Mouse (Mus musculus) liver, embryonic 15.5 days (tissue): ENCODE measurements at regions not wholly inside any gene's neighbourhood (a gene's known extent, or its start where the extent isn't known, plus 50 kb on each side); places are given as distances from the start of the nearest gene placed in this dataset.
A peak's percentile ranks its signal among the peaks of the same experiment; 100 is the strongest.

Source experiments
- ATAC-seq: fragments of 200-750 bp; cut with Nextera tagmentation; 2 replicates; pipeline ENCODE4 v1.8.0; 2017; ENCODE audit warnings: moderate number of reproducible peaks, mild to moderate bottlenecking, moderate library complexity; ENCODE audit not compliant: insufficient read depth
- H3K27ac ChIP-seq: fragments of 300-500 bp; sonication (generic); replicated peaks from 2 replicates; pipeline ENCODE4 v1.5.1; 2015; ENCODE audit warnings: mild to moderate bottlenecking, inconsistent platforms
- H3K27me3 ChIP-seq: fragments of 300-500 bp; sonication (generic); 2 replicates; pipeline ENCODE4 v1.6.1; 2015; ENCODE audit warnings: mild to moderate bottlenecking, inconsistent platforms
- H3K36me3 ChIP-seq: fragments of 300-500 bp; sonication (generic); replicated peaks from 2 replicates; pipeline ENCODE4 v1.6.1; 2015; ENCODE audit warnings: moderate library complexity, mild to moderate bottlenecking, inconsistent platforms
- H3K4me1 ChIP-seq: fragments of 300-500 bp; sonication (generic); replicated peaks from 2 replicates; pipeline ENCODE4 v1.6.1; 2015; ENCODE audit warnings: inconsistent platforms
- H3K4me2 ChIP-seq: fragments of 300-500 bp; sonication (generic); 2 replicates; pipeline ENCODE4 v1.6.1; 2015; ENCODE audit warnings: moderate library complexity, mild to moderate bottlenecking, inconsistent platforms
- H3K4me3 ChIP-seq: fragments of 300-500 bp; sonication (generic); replicated peaks from 2 replicates; pipeline ENCODE4 v1.5.1; 2015; ENCODE audit warnings: mild to moderate bottlenecking, inconsistent platforms
- H3K9ac ChIP-seq: fragments of 300-500 bp; sonication (generic); 2 replicates; pipeline ENCODE4 v1.6.1; 2015; ENCODE audit warnings: moderate library complexity, mild to moderate bottlenecking, inconsistent platforms
- H3K9me3 ChIP-seq: fragments of 300-500 bp; sonication (generic); replicated peaks from 2 replicates; pipeline ENCODE4 v1.6.1; 2016; ENCODE audit warnings: inconsistent platforms
- WGBS: fragments of 180-500 bp; shearing (Covaris S2); methylation state at CpG from one replicate; pipeline ENCODE4 v1.1.7; 2015; ENCODE audit warnings: mixed read lengths; ENCODE audit not compliant: insufficient replicate concordance; 5-methylcytosine and 5-hydroxymethylcytosine counted together

- ATAC-seq, result no peak
- Histone ChIP-seq H3K9ac (no peak overlapping the region), H3K4me3 (no peak overlapping the region), H3K9me3 (no peaks in the 10 kb centered on the region), H3K27ac (no peak overlapping the region), H3K27me3 (no peaks in the 10 kb centered on the region), H3K4me2 (no peak overlapping the region), H3K36me3 (no peaks in the 10 kb centered on the region), H3K4me1 (no peaks in the 10 kb centered on the region)
- 7% methylated on average over 4 of the region's 4 CpGs for WGBS
Measured at GRCm38 (mm10) chr2:178664977-178665376, 234.6 kb downstream of the Cdh26 start.

- Histone ChIP-seq H3K9me3 (no peaks in the 10 kb centered on the region), H3K4me2 (no peak overlapping the region), H3K27ac (no peak overlapping the region), H3K4me3 (no peak overlapping the region), H3K27me3 (no peaks in the 10 kb centered on the region), H3K36me3 (no peaks in the 10 kb centered on the region), H3K4me1 (no peaks in the 10 kb centered on the region), H3K9ac (no peak overlapping the region)
- no peak for ATAC-seq
- WGBS, result 6% methylated on average over 2 of the region's 2 CpGs
Measured at GRCm38 (mm10) chr2:178668451-178668850, 238.1 kb downstream of the Cdh26 start.

- no peak overlapping the region for H3K4me3 ChIP-seq
- H3K4me2 ChIP-seq, result no peak overlapping the region
- no peak for ATAC-seq
- H3K4me1 ChIP-seq, result no peaks in the 10 kb centered on the region
- no peak overlapping the region for H3K9ac ChIP-seq
- no peak overlapping the region for H3K27ac ChIP-seq
- H3K36me3 ChIP-seq, result no peaks in the 10 kb centered on the region
- 68% methylated on average over 11 of the region's 11 CpGs for WGBS
- H3K27me3 ChIP-seq, result no peaks in the 10 kb centered on the region
- H3K9me3 ChIP-seq, result no peaks in the 10 kb centered on the region
Measured at GRCm38 (mm10) chr2:178670952-178671351, 240.6 kb downstream of the Cdh26 start.

- Histone ChIP-seq H3K4me2 (no peak overlapping the region), H3K9ac (no peak overlapping the region), H3K4me3 (no peak overlapping the region), H3K27me3 (no peaks in the 10 kb centered on the region), H3K4me1 (peaks cover 4% of the 10 kb centered on the region; the same call in 1 of the 2 replicates), H3K36me3 (no peaks in the 10 kb centered on the region), H3K27ac (no peak overlapping the region), H3K9me3 (no peaks in the 10 kb centered on the region)
- WGBS, result 78% methylated on average over 4 of the region's 4 CpGs
- ATAC-seq, result no peak
Measured at GRCm38 (mm10) chr2:178673621-178674020, 243.3 kb downstream of the Cdh26 start.

- WGBS, result 49% methylated on average over 4 of the region's 4 CpGs
- Histone ChIP-seq H3K27me3 (no peaks in the 10 kb centered on the region), H3K9me3 (no peaks in the 10 kb centered on the region), H3K4me3 (no peak overlapping the region), H3K36me3 (no peaks in the 10 kb centered on the region), H3K9ac (no peak overlapping the region), H3K4me2 (no peak overlapping the region), H3K27ac (no peak overlapping the region), H3K4me1 (peaks cover 4% of the 10 kb centered on the region; the same call in 1 of the 2 replicates)
- no peak for ATAC-seq
Measured at GRCm38 (mm10) chr2:178674621-178675020, 244.3 kb downstream of the Cdh26 start.

- H3K4me2 ChIP-seq, result 0 out of 2 replicates have a peak overlapping the region, but pooled peaks have one; percentile 10
- H3K27ac ChIP-seq, result peak overlapping the region; percentile 59
- no peak overlapping the region for H3K9ac ChIP-seq
- H3K9me3 ChIP-seq, result no peaks in the 10 kb centered on the region
- H3K27me3 ChIP-seq, result no peaks in the 10 kb centered on the region
- H3K4me3 ChIP-seq, result no peak overlapping the region
- 43% methylated on average over 10 of the region's 10 CpGs for WGBS
- H3K4me1 ChIP-seq, result peaks cover 4% of the 10 kb centered on the region; the same call in 1 of the 2 replicates
- H3K36me3 ChIP-seq, result no peaks in the 10 kb centered on the region
- ATAC-seq, result peak; percentile 65
Measured at GRCm38 (mm10) chr2:178676970-178677369, 246.6 kb downstream of the Cdh26 start.

- peaks cover 4% of the 10 kb centered on the region; the same call in 1 of the 2 replicates for H3K4me1 ChIP-seq
- ATAC-seq, result no peak
- no peak overlapping the region for H3K9ac ChIP-seq
- H3K4me2 ChIP-seq, result no peak overlapping the region
- H3K36me3 ChIP-seq, result no peaks in the 10 kb centered on the region
- WGBS, result 53% methylated on average over 3 of the region's 3 CpGs
- no peak overlapping the region for H3K4me3 ChIP-seq
- H3K9me3 ChIP-seq, result no peaks in the 10 kb centered on the region
- H3K27ac ChIP-seq, result no peak overlapping the region
- no peaks in the 10 kb centered on the region for H3K27me3 ChIP-seq
Measured at GRCm38 (mm10) chr2:178680368-178680767, 250.0 kb downstream of the Cdh26 start.

GRCm38 (mm10) chr2:178684026-178684958 lies 254.0 kb downstream of the Cdh26 start:
- Histone ChIP-seq H3K9ac (no peak overlapping the region), H3K4me3 (no peak overlapping the region), H3K9me3 (no peaks in the 10 kb centered on the region), H3K4me1 (peaks cover 8% of the 10 kb centered on the region; the same call in 1 of the 2 replicates), H3K27ac (0 out of 2 replicates have a peak overlapping the region, but pooled peaks have one; percentile 11), H3K36me3 (no peaks in the 10 kb centered on the region), H3K27me3 (no peaks in the 10 kb centered on the region), H3K4me2 (no peak overlapping the region)
- no peak for ATAC-seq
- WGBS, result 38% methylated on average over 9 of the region's 9 CpGs

GRCm38 (mm10) chr2:178685211-178685610 lies 254.9 kb downstream of the Cdh26 start:
- no peak overlapping the region for H3K9ac ChIP-seq
- WGBS, result 70% methylated on average over 5 of the region's 5 CpGs
- H3K4me1 ChIP-seq, result peaks cover 8% of the 10 kb centered on the region; the same call in 1 of the 2 replicates
- no peaks in the 10 kb centered on the region for H3K9me3 ChIP-seq
- no peaks in the 10 kb centered on the region for H3K27me3 ChIP-seq
- H3K4me2 ChIP-seq, result no peak overlapping the region
- ATAC-seq, result no peak
- H3K4me3 ChIP-seq, result no peak overlapping the region
- H3K27ac ChIP-seq, result no peak overlapping the region
- H3K36me3 ChIP-seq, result no peaks in the 10 kb centered on the region

GRCm38 (mm10) chr2:178686167-178686601 lies 255.9 kb downstream of the Cdh26 start:
- H3K36me3 ChIP-seq, result no peaks in the 10 kb centered on the region
- no peaks in the 10 kb centered on the region for H3K27me3 ChIP-seq
- no peak overlapping the region for H3K4me2 ChIP-seq
- peaks cover 12% of the 10 kb centered on the region; the same call in 1 of the 2 replicates for H3K4me1 ChIP-seq
- no peaks in the 10 kb centered on the region for H3K9me3 ChIP-seq
- no peak overlapping the region for H3K4me3 ChIP-seq
- no peak for ATAC-seq
- WGBS, result 67% methylated on average over 7 of the region's 7 CpGs
- H3K9ac ChIP-seq, result no peak overlapping the region
- H3K27ac ChIP-seq, result no peak overlapping the region

GRCm38 (mm10) chr2:178688586-178688985 lies 258.3 kb downstream of the Cdh26 start:
- Histone ChIP-seq H3K4me3 (no peak overlapping the region), H3K27ac (no peak overlapping the region), H3K9me3 (no peaks in the 10 kb centered on the region), H3K4me2 (no peak overlapping the region), H3K27me3 (no peaks in the 10 kb centered on the region), H3K4me1 (peaks cover 12% of the 10 kb centered on the region; the same call in 1 of the 2 replicates), H3K9ac (no peak overlapping the region), H3K36me3 (no peaks in the 10 kb centered on the region)
- no peak for ATAC-seq
- 62% methylated on average over 6 of the region's 6 CpGs for WGBS
